Mouse (Mus musculus) ES-CJ7 (cell line): Measurements from ENCODE around the gene Prune2.

Source experiments
- DNase-seq: peaks from one replicate; pipeline ENCODE4 v3.0.0; 2011; ENCODE audit warnings: low read depth, low spot score

The Prune2 gene

DNA sequence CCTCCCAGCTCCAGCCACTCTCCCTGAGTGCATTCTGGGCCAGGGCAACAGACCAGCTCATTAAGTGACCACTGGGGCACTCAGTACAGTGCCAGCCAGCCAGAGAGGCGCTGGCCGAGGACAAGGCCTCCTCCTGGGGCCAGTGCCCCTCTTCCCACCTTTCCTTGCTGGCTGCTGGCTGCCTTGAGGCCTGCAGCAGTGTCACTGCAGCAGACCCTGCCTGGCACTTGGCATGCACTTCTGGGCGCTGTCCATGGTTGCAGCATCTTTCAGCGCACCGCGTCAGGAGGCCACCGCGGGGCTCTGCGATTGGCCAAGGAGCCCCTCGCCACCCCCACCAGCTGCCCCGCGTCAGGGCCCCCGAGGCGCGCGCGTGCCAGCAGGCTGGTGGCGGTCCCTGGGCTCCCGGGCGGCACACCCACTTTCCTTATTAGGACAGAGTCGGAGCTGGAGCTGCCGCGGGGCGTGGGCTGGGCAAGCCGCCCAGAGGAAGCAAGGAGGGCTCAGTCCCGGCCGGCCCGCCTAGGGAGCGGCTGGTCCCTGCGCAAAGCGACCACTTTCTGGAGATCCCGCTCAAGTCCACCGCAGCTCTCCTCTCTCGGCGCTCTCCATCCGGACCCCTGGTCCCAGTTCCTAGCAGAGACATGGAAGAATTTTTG is at the start of gene Prune2:
TSS of gene Prune2 (plus strand) at position 506 of the 659 bp plus-strand sequence.
- peak; percentile 63 for DNase-seq

- no peak for DNase-seq
Observed at GRCm38 (mm10) chr19:16911507-16911906, 44.4 kb upstream of the Prune2 start.

- no peak for DNase-seq
Observed at GRCm38 (mm10) chr19:16924516-16924915, 31.4 kb upstream of the Prune2 start.

GRCm38 (mm10) chr19:16934664-16935063 is 21.3 kb upstream of the Prune2 start:
- DNase-seq: no peak

GRCm38 (mm10) chr19:16948794-16949313 is 7.1 kb upstream of the Prune2 start:
- DNase-seq: no peak

- no peak for DNase-seq
Observed at GRCm38 (mm10) chr19:16949341-16949740, 6.6 kb upstream of the Prune2 start.

DNA sequence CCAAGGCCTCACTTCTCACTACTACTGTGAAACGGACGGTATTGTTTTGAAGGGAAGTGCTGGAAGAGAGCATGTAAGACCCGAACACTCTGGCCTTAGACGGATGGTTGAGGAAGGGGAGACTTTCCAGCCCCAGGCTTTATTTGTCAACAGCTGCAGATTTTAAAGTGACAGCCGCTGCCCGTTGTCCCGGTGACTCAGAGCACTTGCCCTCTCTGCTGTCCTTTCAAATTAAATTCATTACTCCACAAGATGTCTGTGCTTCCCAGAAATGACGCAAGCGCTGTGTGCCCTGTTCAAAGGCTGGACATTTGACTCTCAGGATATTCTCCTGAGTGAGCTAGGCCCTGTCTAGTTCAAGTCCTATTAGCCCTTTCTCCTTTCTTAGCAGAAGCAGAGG is 5.9 kb upstream of the Prune2 start:
- no peak for DNase-seq

DNA sequence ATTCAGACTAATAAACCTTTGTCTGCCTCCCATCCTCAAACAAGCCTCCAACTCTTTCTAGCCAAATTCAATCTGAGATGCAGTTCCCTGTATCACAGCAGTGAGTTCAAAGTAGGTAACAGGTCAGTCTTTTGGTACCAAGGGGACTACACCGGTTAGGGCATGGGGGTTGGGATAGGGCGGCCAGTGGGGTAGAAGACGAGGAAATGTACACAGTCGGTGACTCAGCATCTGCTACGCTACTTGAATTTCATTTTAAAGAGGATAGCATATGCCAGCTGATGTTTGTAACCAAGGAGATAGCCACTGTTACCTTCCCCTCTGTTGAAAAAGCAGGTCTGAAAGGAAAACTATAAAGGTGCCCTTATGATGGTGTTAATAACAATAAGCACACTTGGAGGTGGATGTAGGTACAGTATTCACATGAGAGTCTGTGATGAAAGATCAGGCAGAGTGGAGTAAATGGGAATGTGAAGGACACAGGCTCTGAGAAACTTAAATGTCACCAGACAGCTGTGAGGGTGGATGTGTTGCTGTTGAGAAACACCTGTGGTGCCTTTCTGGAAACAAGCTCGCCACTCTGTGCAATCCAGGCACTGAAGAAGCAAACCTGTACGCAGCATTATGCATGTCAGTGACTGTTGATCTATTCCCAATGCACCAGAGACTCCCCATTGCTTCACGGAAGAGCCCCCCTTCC is 5.1 kb upstream of the Prune2 start:
- no peak for DNase-seq

GRCm38 (mm10) chr19:16954736-16955135 is 1.2 kb upstream of the Prune2 start:
- DNase-seq: no peak

GRCm38 (mm10) chr19:16955231-16955612 is 696 bp upstream of the Prune2 start:
- DNase-seq: no peak

DNA sequence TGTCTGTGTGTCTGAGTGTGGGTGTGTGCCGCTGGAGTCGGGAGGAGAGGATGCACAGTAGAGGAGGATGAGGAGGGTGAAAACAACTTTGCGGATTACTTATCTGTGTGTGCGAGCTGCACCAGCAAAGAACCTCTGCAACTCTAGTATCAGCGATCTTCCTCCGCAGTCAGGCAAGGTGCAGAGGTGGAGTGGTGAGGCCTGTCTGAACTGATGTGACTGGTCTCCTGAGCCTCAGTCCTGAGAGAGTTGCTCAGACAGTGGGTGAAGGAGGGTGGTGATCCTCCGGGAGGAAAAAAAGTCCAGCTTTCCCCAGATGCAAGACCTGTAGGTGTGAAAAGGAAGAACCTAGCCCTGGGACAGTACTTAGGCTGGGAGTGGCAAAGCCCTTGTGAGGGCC is 401 bp downstream of the Prune2 start:
- peak; percentile 4 for DNase-seq

- no peak for DNase-seq
Observed at GRCm38 (mm10) chr19:16959051-16959450, 3.1 kb downstream of the Prune2 start.

GRCm38 (mm10) chr19:16959551-16959950 is 3.6 kb downstream of the Prune2 start:
- no peak for DNase-seq

DNA sequence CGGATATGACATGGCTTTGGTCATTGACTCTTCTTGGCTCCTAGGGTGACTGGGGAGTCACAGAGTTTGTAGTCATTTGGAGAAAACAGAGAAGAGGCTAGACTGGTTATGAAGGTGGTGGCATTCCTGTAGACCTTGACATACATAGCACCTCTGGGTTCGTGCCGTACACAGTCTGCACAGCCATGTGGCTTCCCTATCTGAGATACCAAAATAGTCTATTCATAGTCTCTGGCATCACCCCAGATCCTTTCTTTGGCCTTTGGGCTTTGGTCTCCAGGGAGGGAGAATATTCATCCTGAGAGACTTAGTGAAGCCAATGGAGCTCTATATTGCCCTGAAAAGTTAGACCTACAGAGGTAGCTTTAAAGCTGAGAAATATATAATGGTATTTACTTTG is 5.1 kb downstream of the Prune2 start:
- DNase-seq: no peak

GRCm38 (mm10) chr19:16963178-16963577 is 7.3 kb downstream of the Prune2 start:
- no peak for DNase-seq

DNA sequence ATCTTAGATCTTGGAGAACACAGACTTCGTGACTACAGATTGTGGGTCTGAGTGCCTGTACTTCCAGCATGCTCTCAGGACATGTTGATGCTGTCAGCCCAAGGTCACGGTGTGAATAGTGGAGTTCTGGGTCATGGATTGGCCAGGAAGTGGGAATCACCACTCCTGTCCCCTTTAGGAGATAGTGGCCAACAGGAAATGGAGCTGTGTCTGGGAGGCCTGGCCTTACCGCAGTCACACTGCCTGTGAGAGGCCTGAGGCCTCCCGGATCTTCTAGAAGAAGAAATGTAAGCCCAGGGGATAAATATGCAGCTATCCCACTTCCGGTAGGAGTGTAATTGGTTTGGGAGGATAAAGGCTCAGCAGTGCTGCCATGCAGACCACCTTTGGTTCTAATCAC is 12.8 kb downstream of the Prune2 start:
- DNase-seq: no peak

DNA sequence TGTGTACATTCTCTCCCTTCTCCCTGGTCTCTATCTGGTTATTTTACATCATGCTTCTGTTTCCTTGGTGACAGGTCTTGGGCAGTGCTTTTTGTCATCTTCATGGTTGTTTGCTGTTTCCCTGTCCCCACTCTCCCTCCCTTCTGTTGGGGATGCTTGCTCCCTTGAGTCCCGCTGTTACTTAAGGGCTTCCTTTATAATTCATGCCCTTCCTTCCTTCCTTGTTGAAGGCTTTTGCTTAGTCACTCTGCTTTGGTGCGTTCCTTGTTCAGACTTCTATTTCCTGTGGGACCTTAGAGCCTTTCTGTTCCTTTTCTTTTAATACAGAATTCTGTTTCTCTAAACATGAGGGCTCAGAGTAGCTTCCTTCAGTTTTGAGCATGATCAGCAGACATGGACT is 14.7 kb downstream of the Prune2 start:
- no peak for DNase-seq

- DNase-seq: no peak
Observed at GRCm38 (mm10) chr19:16978910-16979309, 23.0 kb downstream of the Prune2 start.

- DNase-seq: no peak
Observed at GRCm38 (mm10) chr19:16981743-16982142, 25.8 kb downstream of the Prune2 start.

DNA sequence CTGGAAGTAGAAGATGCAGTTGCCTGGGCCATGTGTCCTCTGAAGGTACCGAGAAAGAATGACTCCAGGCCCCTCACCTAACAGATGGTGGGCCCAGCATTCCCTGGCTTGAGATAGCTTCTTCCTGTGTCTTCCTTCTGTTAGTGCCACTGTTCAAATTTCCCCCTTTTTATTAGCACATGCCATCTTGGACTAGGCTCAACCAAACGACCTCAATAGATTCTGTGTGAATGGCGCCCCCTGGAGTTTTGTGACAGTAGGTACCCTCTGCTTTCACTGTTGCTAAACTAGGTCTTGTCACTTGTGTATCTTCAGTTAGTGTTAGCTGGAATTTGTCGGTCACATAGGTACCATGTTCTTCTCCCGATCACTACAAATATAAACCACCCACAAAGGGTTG is 29.0 kb downstream of the Prune2 start:
- DNase-seq: peak; percentile 66

DNA sequence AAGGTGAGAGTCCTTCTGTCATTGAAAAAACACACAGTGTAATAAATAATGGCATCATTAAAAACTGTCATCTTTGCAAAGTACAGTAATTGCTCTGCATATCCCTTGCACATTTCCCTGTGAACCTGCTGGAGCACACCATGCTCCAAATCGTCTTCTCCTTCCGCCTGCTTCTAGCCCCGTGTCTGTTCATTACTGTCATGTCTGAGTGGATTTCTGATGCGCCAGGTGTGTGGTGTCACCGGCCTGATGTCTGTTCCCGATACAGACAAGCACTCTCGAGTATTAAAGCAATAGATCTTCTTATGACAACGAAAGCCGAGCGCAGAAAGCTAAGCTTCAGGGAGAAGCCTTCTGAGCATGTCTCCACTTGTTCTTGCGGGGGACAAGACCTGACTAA is 32.1 kb downstream of the Prune2 start:
- no peak for DNase-seq

DNA sequence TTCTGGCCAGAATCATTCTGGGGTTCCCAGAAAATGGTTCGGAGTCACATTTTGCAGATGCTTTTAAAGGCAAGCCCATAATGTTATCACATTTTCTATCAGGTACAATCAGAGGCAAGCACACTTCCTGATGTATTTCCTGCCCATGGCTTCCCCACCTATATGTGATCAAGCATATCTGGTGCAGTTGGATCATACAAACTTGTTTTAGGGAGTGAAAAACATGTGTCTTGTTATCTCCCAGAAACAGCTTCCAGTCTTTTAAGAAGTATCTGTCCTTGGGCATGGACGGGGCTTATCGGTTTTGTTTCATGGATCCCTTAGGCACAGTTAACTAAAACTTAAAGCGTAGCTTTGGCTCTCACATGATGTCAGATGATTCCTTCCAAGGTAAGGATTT is 36.2 kb downstream of the Prune2 start:
- DNase-seq: no peak

GRCm38 (mm10) chr19:16994260-16994659 is 38.3 kb downstream of the Prune2 start:
- no peak for DNase-seq
